Mouse (Mus musculus) lung, adult 2 months (tissue): Measurements from ENCODE around the gene Cyp27a1.

Experiments
- CTCF ChIP-seq: fragments of 200-500 bp; IDR thresholded peaks from 2 replicates; pipeline ENCODE4 v1.5.1; 2011; ENCODE audit warnings: mild to moderate bottlenecking, low read length, control low read depth; ENCODE audit not compliant: insufficient read depth
- POLR2A ChIP-seq: fragments of 200-500 bp; IDR thresholded peaks from 2 replicates; pipeline ENCODE4 v1.6.1; 2011; ENCODE audit warnings: low read depth, mild to moderate bottlenecking, control low read depth, low read length, borderline replicate concordance; ENCODE audit errors: extremely low read depth

GRCm38 (mm10) chr1:74783554-74783953 lies 70.2 kb downstream of the Cyp27a1 start:
- TF ChIP-seq POLR2A = no peak
- no peak for TF ChIP-seq CTCF
